Mouse (Mus musculus) stomach, postnatal 0 days (tissue): ENCODE results near the gene Cmtm2a. TPM values are rescaled to one million over a fixed set of nuclear protein-coding genes. Genes with fewer than 3 reads are reported as not detected.
"Not testable (repeated sequence)": the region's sequence is repeated elsewhere in the genome, so short reads cannot be mapped to it uniquely, and the experiment has no call there.

Experiments
- ATAC-seq: fragments of 200-750 bp; cut with Nextera tagmentation; 2 replicates; pipeline ENCODE4 v1.8.0; 2017; ENCODE audit not compliant: low FRiP score, low TSS enrichment
- DNase-seq: peaks from one replicate; pipeline ENCODE4 v3.0.0-alpha.2; 2016; ENCODE audit warnings: low spot score
- H3K27ac ChIP-seq: fragments of 300-500 bp; sonication (generic); replicated peaks from 2 replicates; pipeline ENCODE4 v1.5.1; 2014; ENCODE audit warnings: mild to moderate bottlenecking, control low read depth
- H3K27me3 ChIP-seq: fragments of 300-500 bp; sonication (generic); 2 replicates; pipeline ENCODE4 v1.6.1; 2014; ENCODE audit warnings: low read length; ENCODE audit not compliant: control insufficient read depth, insufficient read depth
- H3K36me3 ChIP-seq: fragments of 300-500 bp; sonication (generic); 2 replicates; pipeline ENCODE4 v1.6.1; 2014; ENCODE audit warnings: low read length, mixed read lengths; ENCODE audit not compliant: control insufficient read depth, insufficient read depth
- H3K4me1 ChIP-seq: fragments of 300-500 bp; sonication (generic); replicated peaks from 2 replicates; pipeline ENCODE4 v1.6.1; 2014; ENCODE audit warnings: antibody characterized with exemption; ENCODE audit not compliant: control insufficient read depth, insufficient read depth
- H3K4me2 ChIP-seq: fragments of 300-500 bp; sonication (generic); replicated peaks from 2 replicates; pipeline ENCODE4 v1.6.1; 2014; ENCODE audit warnings: low read depth, mild to moderate bottlenecking, control low read depth, moderate library complexity
- H3K4me3 ChIP-seq: fragments of 300-500 bp; sonication (generic); 2 replicates; pipeline ENCODE4 v1.5.1; 2014; ENCODE audit warnings: low read depth, low read length, control low read depth
- H3K9ac ChIP-seq: fragments of 300-500 bp; sonication (generic); 2 replicates; pipeline ENCODE4 v1.6.1; 2014; ENCODE audit warnings: mild to moderate bottlenecking, low read length, control low read depth, mixed read lengths
- H3K9me3 ChIP-seq: fragments of 300-500 bp; sonication (generic); 2 replicates; pipeline ENCODE4 v1.6.1; 2016; ENCODE audit warnings: low read length; ENCODE audit not compliant: control insufficient read depth
- CTCF ChIP-seq: IDR thresholded peaks from 2 replicates; pipeline ENCODE4 v1.5.1; 2016; ENCODE audit warnings: antibody characterized with exemption, low read depth, mild to moderate bottlenecking, moderate library complexity
- EP300 ChIP-seq: optimal IDR thresholded peaks from 2 replicates; pipeline ENCODE3; 2016; ENCODE audit warnings: antibody characterized with exemption
- WGBS: fragments of 180-500 bp; shearing (Covaris S2); extraction: QIAGEN DNeasy Blood & Tissue Kit; methylation state at CpG from one replicate; pipeline ENCODE4 v1.1.7; 2014; 5-methylcytosine and 5-hydroxymethylcytosine counted together
- polyA plus RNA-seq: library from polyadenylated mRNA; unstranded; fragments of >200 nt; fragmentation: Nextera tagmentation; extraction: Ambion mirVana; gene quantifications from 2 replicates; pipeline ENCODE4 v1.2.1, GENCODE M21; 2015

Cmtm2a gene
- polyA plus RNA-seq, result not detected in 2 replicates

DNA sequence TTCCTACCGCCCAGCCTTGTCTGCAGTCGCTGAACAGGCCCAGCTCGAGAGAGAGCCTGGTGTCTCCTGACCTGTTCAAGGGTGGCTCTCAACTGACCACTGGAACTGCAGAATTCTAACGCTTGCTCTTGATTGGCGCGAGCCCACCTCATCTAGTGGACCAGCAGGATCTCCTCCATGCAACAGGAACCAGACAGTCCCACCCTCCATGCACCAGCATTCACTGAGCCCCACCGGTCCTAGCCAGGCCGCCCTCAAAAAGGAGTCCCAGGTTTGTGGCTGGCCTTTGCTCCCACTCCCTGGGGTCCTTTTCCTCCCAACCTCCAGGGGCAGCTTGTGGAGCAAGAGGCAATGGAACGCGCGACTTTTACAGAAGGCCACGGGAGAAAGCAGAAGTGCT is at the start of gene Cmtm2a:
Cmtm2a (minus strand) TSS at position 101 of the 400 bp plus-strand sequence.
- H3K4me3 ChIP-seq, H3K36me3 ChIP-seq, DNase-seq, H3K4me1 ChIP-seq, H3K9ac ChIP-seq, H3K27me3 ChIP-seq, ATAC-seq, H3K4me2 ChIP-seq, H3K27ac ChIP-seq, H3K9me3 ChIP-seq: not testable (repeated sequence)
- WGBS, result 89% methylated on average over 12 of the region's 12 CpGs

GRCm38 (mm10) chr8:104342426-104342825 is 49.4 kb upstream of the Cmtm2a start:
- Histone ChIP-seq H3K9me3 (no peaks in the 10 kb centered on the region), H3K4me2 (no peak overlapping the region), H3K9ac (no peak overlapping the region), H3K4me3 (no peak overlapping the region), H3K27me3 (no peaks in the 10 kb centered on the region), H3K27ac (no peak overlapping the region), H3K36me3 (peaks cover 2% of the 10 kb centered on the region; the same call in 1 of the 2 replicates), H3K4me1 (no peaks in the 10 kb centered on the region)
- ATAC-seq, result no peak
- TF ChIP-seq EP300 (no peak), CTCF (no peak)
- 68% methylated on average over 5 of the region's 5 CpGs for WGBS
- DNase-seq, result no peak

GRCm38 (mm10) chr8:104341678-104342077 is 48.7 kb upstream of the Cmtm2a start:
- WGBS, result 51% methylated on average over 6 of the region's 6 CpGs
- peaks cover 2% of the 10 kb centered on the region; the same call in 1 of the 2 replicates for H3K36me3 ChIP-seq
- H3K9ac ChIP-seq, result no peak overlapping the region
- peak overlapping the region; percentile 78 for H3K4me2 ChIP-seq
- H3K4me1 ChIP-seq, result no peaks in the 10 kb centered on the region
- H3K9me3 ChIP-seq, result no peaks in the 10 kb centered on the region
- peak overlapping the region; percentile 63 for H3K4me3 ChIP-seq
- DNase-seq (no peak), ATAC-seq (no peak)
- H3K27me3 ChIP-seq, result no peaks in the 10 kb centered on the region
- H3K27ac ChIP-seq, result 0 out of 2 replicates have a peak overlapping the region, but pooled peaks have one; percentile 1
- TF ChIP-seq EP300 (no peak), CTCF (no peak)

GRCm38 (mm10) chr8:104341106-104341561 is 48.2 kb upstream of the Cmtm2a start:
- no peaks in the 10 kb centered on the region for H3K27me3 ChIP-seq
- H3K9me3 ChIP-seq, result no peaks in the 10 kb centered on the region
- H3K36me3 ChIP-seq, result peaks cover 2% of the 10 kb centered on the region; the same call in 1 of the 2 replicates
- peak overlapping the region; percentile 78 for H3K4me2 ChIP-seq
- 0% methylated on average over 22 of the region's 24 CpGs for WGBS
- no peaks in the 10 kb centered on the region for H3K4me1 ChIP-seq
- peak overlapping the region; percentile 63 for H3K4me3 ChIP-seq
- peak overlapping the region; percentile 78 for H3K9ac ChIP-seq
- TF ChIP-seq CTCF (no peak), EP300 (no peak)
- peak overlapping the region; percentile 90 for H3K27ac ChIP-seq
- ATAC-seq, result peak; percentile 63
- DNase-seq, result peak; percentile 78

GRCm38 (mm10) chr8:104340233-104341105 is 47.5 kb upstream of the Cmtm2a start:
- Histone ChIP-seq H3K27me3 (no peaks in the 10 kb centered on the region), H3K9me3 (no peaks in the 10 kb centered on the region), H3K4me1 (no peaks in the 10 kb centered on the region), H3K4me3 (peak overlapping the region; percentile 63), H3K4me2 (peak overlapping the region; percentile 78), H3K36me3 (peaks cover 2% of the 10 kb centered on the region; the same call in 1 of the 2 replicates), H3K9ac (peak overlapping the region; percentile 78), H3K27ac (peak overlapping the region; percentile 90)
- ATAC-seq, result peak; percentile 50
- under 1% methylated on average over 46 of the region's 54 CpGs for WGBS
- TF ChIP-seq CTCF (peak; percentile 78), EP300 (no peak)
- peak; percentile 77 for DNase-seq

DNA sequence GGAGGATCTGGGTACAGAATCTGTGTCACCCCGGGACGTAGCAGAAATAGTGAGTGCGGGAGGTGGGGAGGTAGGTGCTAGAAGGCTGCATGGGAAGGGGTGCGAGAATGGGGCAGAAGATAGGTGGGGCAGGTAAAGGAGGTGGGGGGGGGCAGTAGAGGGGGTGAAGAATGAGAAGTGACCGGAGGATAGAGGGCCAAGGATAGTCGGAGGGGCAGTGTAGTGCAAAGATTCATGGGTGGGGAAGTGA is 46.9 kb upstream of the Cmtm2a start:
- Histone ChIP-seq H3K27me3 (no peaks in the 10 kb centered on the region), H3K4me3 (peak overlapping the region; percentile 63), H3K36me3 (0 out of 2 replicates have a peak, but pooled peaks cover 2% of the 10 kb centered on the region), H3K27ac (peak overlapping the region; percentile 69), H3K4me2 (peak overlapping the region; percentile 78), H3K9me3 (no peaks in the 10 kb centered on the region), H3K9ac (peak overlapping the region; percentile 78), H3K4me1 (no peaks in the 10 kb centered on the region)
- no peak for ATAC-seq
- WGBS, result 7% methylated on average over 6 of the region's 6 CpGs
- no peak for DNase-seq
- TF ChIP-seq CTCF (no peak), EP300 (no peak)
